Mouse (Mus musculus) heart, postnatal 0 days (tissue): ENCODE measurements around the gene Rbbp5.

Experiments used
- CTCF ChIP-seq: IDR thresholded peaks from 2 replicates; pipeline ENCODE4 v1.5.1; 2016; ENCODE audit warnings: antibody characterized with exemption, control low read depth, low read depth
- EP300 ChIP-seq: IDR thresholded peaks from 2 replicates; pipeline ENCODE4 v1.6.1; 2016; ENCODE audit warnings: antibody characterized with exemption, low read depth

DNA sequence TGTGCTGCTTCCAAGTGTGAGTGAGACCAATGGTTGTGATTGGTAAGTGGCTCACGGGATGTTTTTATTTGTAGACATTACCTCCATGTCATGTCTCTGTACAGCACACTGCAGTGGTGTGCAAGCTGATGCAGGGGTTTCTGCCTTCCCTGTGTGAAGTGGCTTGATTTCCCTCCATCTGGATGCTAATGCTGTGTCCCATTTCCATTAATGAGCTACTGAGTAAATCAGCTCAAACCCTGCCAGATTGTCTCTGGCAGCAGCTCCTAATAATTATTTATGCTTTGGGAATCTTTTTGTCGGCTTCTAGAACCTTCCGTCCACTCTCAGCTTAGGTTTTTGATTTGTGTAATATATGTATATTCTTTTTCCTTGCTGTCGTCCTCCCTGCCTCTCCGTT, 28.0 kb downstream of the Rbbp5 start:
- TF ChIP-seq CTCF (no peak), EP300 (no peak)
